Comparison of ENCODE assay signal across 10 mouse cellular contexts in genomic region chr12:50698613-50699442, GRCm38 (mm10). TPM values are rescaled to one million over a fixed set of nuclear protein-coding genes. Genes with fewer than 3 reads are reported as not detected.
A peak's percentile ranks its signal among the peaks of the same experiment; 100 is the strongest.
DNase-seq lines count a peak whose midpoint lies in the region; ATAC-seq and TF ChIP-seq lines count a peak whose summit lies in the region.
"Had no signal": no experiment of that assay in that cellular context is flagged by ENCODE, and none has a peak within 500 bp of the region (broad histone marks: within the 10 kb centered on the region; RNA-seq: fewer than 3 reads in every experiment).

No protein-coding gene starts in this region.

- no peak for TF ChIP-seq POLR2A in lung, adult 2 months (IDR thresholded peaks at IDR 0.05; ENCODE audit: borderline replicate concordance, extremely low read depth, low read depth, low read length)

- no peaks in the 10 kb centered on the region for H3K4me1 ChIP-seq in lung, adult 2 months (ENCODE audit: control insufficient read depth, insufficient read depth, low read length)
- H3K4me1 ChIP-seq: neural tube, embryonic 13.5 days had no signal

- no peak for TF ChIP-seq CTCF in lung, adult 2 months (IDR thresholded peaks at IDR 0.05; ENCODE audit: insufficient read depth, low read length)

- 42% methylated on average over 5 of the region's 5 CpGs for WGBS in lung, adult 2 months

- peak; percentile 8 to 17 for DNase-seq in frontal cortex, postnatal 10 days (ENCODE audit: low spot score in 2 of 2)
- no peak for DNase-seq in frontal cortex, postnatal 25 days (ENCODE audit: low spot score in 2 of 2)
- peak; percentile 6 for DNase-seq in right cerebral cortex, postnatal 25 days
- no peak for DNase-seq in right cerebral cortex, postnatal 14 days
- DNase-seq in lung, adult 2 months, result peak; percentile 48
- no peak for DNase-seq in ovary, adult 18-20 months (ENCODE audit: low spot score)
- DNase-seq in adipocyte (ENCODE audit: low spot score), result no peak
- DNase-seq: kidney, adult 9 months had no signal

- no peak overlapping the region for H3K4me3 ChIP-seq in lung, adult 2 months (replicated peaks; ENCODE audit: extremely low read depth, low read depth, low read length)
- H3K4me3 ChIP-seq: neural tube, embryonic 13.5 days had no signal

- no peak for ATAC-seq in inflammation-experienced regulatory T-cells, adult 6 months

RNA-seq across cellular contexts. Expression of gene Prkd1, which starts 49.9 kb away (rescaled TPM):
- 6.3 and 6.8 TPM in 2 replicates for polyA plus RNA-seq in lung, adult 2 months (2012; rRNA removed)
- polyA plus RNA-seq in inflammation-experienced regulatory T-cells, adult 6 months (2017; shearing (Covaris generic)), result not detected

Comparison
In these comparisons a context has a peak if more than half of its experiments do, and no peak if none do; other contexts are left out.
1. DNase-seq: peak in frontal cortex, postnatal 10 days (2 of 2), right cerebral cortex, postnatal 25 days (single experiment) and lung, adult 2 months (single experiment); none in frontal cortex, postnatal 25 days (0 of 2), right cerebral cortex, postnatal 14 days (single experiment), ovary, adult 18-20 months (single experiment) and adipocyte (single experiment).